Mouse (Mus musculus): ENCODE measurements around the gene Slc9a8.

The Slc9a8 gene

GRCm38 (mm10) chr2:167512365-167512764 lies 90.9 kb downstream of the Slc9a8 start:
- DNase-seq, result no peak

- peak; percentile 63 for DNase-seq
Measured at GRCm38 (mm10) chr2:167512970-167513369, 91.5 kb downstream of the Slc9a8 start.

GRCm38 (mm10) chr2:167514641-167515040 lies 93.1 kb downstream of the Slc9a8 start:
- no peak for DNase-seq

- DNase-seq, result no peak
Measured at GRCm38 (mm10) chr2:167515688-167516087, 94.2 kb downstream of the Slc9a8 start.

GRCm38 (mm10) chr2:167519606-167520252 lies 98.2 kb downstream of the Slc9a8 start:
- DNase-seq, result no peak

All from cerebellum, adult 9-10 months (tissue).